Mouse (Mus musculus) CH12.LX (cell line): ENCODE results near the gene Cdh16. TPM values are rescaled to one million over a fixed set of nuclear protein-coding genes. Genes with fewer than 3 reads are reported as not detected.

Experiments used
- DNase-seq: peaks from one replicate; pipeline ENCODE4 v3.0.0-alpha.2; 2013; ENCODE audit errors: extremely low read depth
- H3K27ac ChIP-seq: 2 replicates; pipeline ENCODE4 v1.5.1; 2012; ENCODE audit warnings: low read depth, mild to moderate bottlenecking, control low read depth, moderate library complexity; ENCODE audit not compliant: insufficient read depth
- H3K27me3 ChIP-seq: replicated peaks from 2 replicates; pipeline ENCODE3; 2012; ENCODE audit warnings: inconsistent platforms
- H3K36me3 ChIP-seq, 2 experiments: replicated peaks in 1 of 2; 2 replicates each; pipeline versions ENCODE3 to v1.6.1; 2012; ENCODE audit warnings: inconsistent platforms in 1 of 2, low read length in 1 of 2, mild to moderate bottlenecking in 1 of 2, mixed read lengths in 1 of 2, moderate library complexity in 1 of 2; ENCODE audit not compliant: control insufficient read depth in 1 of 2, insufficient read depth in 1 of 2
- H3K4me1 ChIP-seq, 2 experiments: 2 replicates each; pipeline ENCODE4 v1.6.1; 2012; ENCODE audit warnings: inconsistent platforms in 1 of 2, moderate library complexity in 1 of 2; ENCODE audit not compliant: insufficient read depth in 2 of 2, control insufficient read depth in 1 of 2
- H3K4me2 ChIP-seq: 2 replicates; pipeline ENCODE4 v1.6.1; 2012; ENCODE audit warnings: low read depth, mild to moderate bottlenecking, control low read depth; ENCODE audit not compliant: poor library complexity, insufficient read depth, severe bottlenecking
- H3K4me3 ChIP-seq, 3 experiments: fragments of 150-350 bp in 1 of 3; sonication (generic) in 1 of 3; replicated peaks in 1 of 3; 2 replicates each; pipeline versions ENCODE3 to v1.5.1; 2011 to 2012; ENCODE audit warnings: low read depth in 2 of 3, low read length in 2 of 3, mild to moderate bottlenecking in 2 of 3, moderate library complexity in 2 of 3, control low read depth in 1 of 3, improper control_type of control experiment in 1 of 3, inconsistent platforms in 1 of 3, mixed read lengths in 1 of 3; ENCODE audit not compliant: poor library complexity in 1 of 3
- H3K79me2 ChIP-seq: replicated peaks from 2 replicates; pipeline ENCODE4 v1.6.1; 2012; ENCODE audit warnings: mild to moderate bottlenecking, moderate library complexity; ENCODE audit not compliant: control insufficient read depth, poor library complexity, insufficient read depth, severe bottlenecking; ENCODE audit errors: extremely low read depth
- H3K9ac ChIP-seq: 2 replicates; pipeline ENCODE4 v1.6.1; 2012; ENCODE audit warnings: low read depth, mild to moderate bottlenecking, control low read depth, moderate library complexity; ENCODE audit not compliant: insufficient read depth
- H3K9me3 ChIP-seq: replicated peaks from 2 replicates; pipeline ENCODE3; 2012; ENCODE audit warnings: low read length, inconsistent platforms, mixed read lengths
- BHLHE40 ChIP-seq: IDR thresholded peaks from 2 replicates; pipeline ENCODE4 v1.6.1; 2011; ENCODE audit warnings: mild to moderate bottlenecking, low read depth, low read length, improper control_type of control experiment
- CHD1 ChIP-seq: IDR thresholded peaks from 2 replicates; pipeline ENCODE4 v1.6.1; 2012; ENCODE audit warnings: low read depth, low read length, improper control_type of control experiment, inconsistent platforms
- KAT2A ChIP-seq: IDR thresholded peaks from 2 replicates; pipeline ENCODE4 v1.6.1; 2012; ENCODE audit warnings: low read length, improper control_type of control experiment, inconsistent platforms; ENCODE audit not compliant: insufficient replicate concordance
- MEF2A ChIP-seq: IDR thresholded peaks from 2 replicates; pipeline ENCODE4 v1.6.1; 2014; ENCODE audit warnings: low read depth, mild to moderate bottlenecking, inconsistent platforms, low read length, improper control_type of control experiment, borderline replicate concordance
- MYC ChIP-seq: IDR thresholded peaks from 2 replicates; pipeline ENCODE4 v1.6.1; 2011; ENCODE audit warnings: low read depth, mild to moderate bottlenecking, improper control_type of control experiment, low read length
- NELFE ChIP-seq: IDR thresholded peaks from 2 replicates; pipeline ENCODE4 v1.6.1; 2011; ENCODE audit warnings: low read depth, low read length, improper control_type of control experiment
- NRF1 ChIP-seq: IDR thresholded peaks from 2 replicates; pipeline ENCODE4 v1.6.1; 2014; ENCODE audit warnings: low read depth, mild to moderate bottlenecking, inconsistent platforms, low read length, improper control_type of control experiment, moderate library complexity
- PAX5 ChIP-seq: IDR thresholded peaks from 2 replicates; pipeline ENCODE4 v1.6.1; 2012; ENCODE audit warnings: low read length, inconsistent platforms, mixed read lengths
- POLR2A ChIP-seq: IDR thresholded peaks from 2 replicates; pipeline ENCODE4 v1.6.1; 2011; ENCODE audit warnings: low read depth, mild to moderate bottlenecking, improper control_type of control experiment, low read length
- POLR2AphosphoS2 ChIP-seq: IDR thresholded peaks from 2 replicates; pipeline ENCODE4 v1.6.1; 2011; ENCODE audit warnings: low read depth, low read length, improper control_type of control experiment
- SIN3A ChIP-seq: IDR thresholded peaks from 2 replicates; pipeline ENCODE4 v1.6.1; 2012; ENCODE audit warnings: low read length, improper control_type of control experiment, inconsistent platforms
- SMC3 ChIP-seq: IDR thresholded peaks from 2 replicates; pipeline ENCODE4 v1.6.1; 2011; ENCODE audit warnings: low read depth, low read length, improper control_type of control experiment
- TBP ChIP-seq: conservative IDR thresholded peaks from 2 replicates; pipeline ENCODE4 v1.6.1; 2011; ENCODE audit warnings: low read depth, low read length, improper control_type of control experiment
- UBTF ChIP-seq: IDR thresholded peaks from 2 replicates; pipeline ENCODE4 v1.6.1; 2012; ENCODE audit warnings: low read depth, mild to moderate bottlenecking, inconsistent platforms, low read length, improper control_type of control experiment, moderate library complexity
- USF1 ChIP-seq: IDR thresholded peaks from 2 replicates; pipeline ENCODE4 v1.6.1; 2014; ENCODE audit warnings: low read depth, mild to moderate bottlenecking, inconsistent platforms, low read length, improper control_type of control experiment
- ZC3H11A ChIP-seq: IDR thresholded peaks from 2 replicates; pipeline ENCODE4 v1.6.1; 2012; ENCODE audit warnings: low read depth, mild to moderate bottlenecking, inconsistent platforms, low read length, improper control_type of control experiment
- ZKSCAN1 ChIP-seq: IDR thresholded peaks from 2 replicates; pipeline ENCODE4 v1.6.1; 2012; ENCODE audit warnings: low read depth, inconsistent platforms, low read length, improper control_type of control experiment, borderline replicate concordance
- ZMIZ1 ChIP-seq: IDR thresholded peaks from 2 replicates; pipeline ENCODE4 v1.6.1; 2012; ENCODE audit warnings: low read depth, mild to moderate bottlenecking, inconsistent platforms, low read length, improper control_type of control experiment
- ZNF384 ChIP-seq: IDR thresholded peaks from 2 replicates; pipeline ENCODE4 v1.6.1; 2012; ENCODE audit warnings: low read depth, low read length, improper control_type of control experiment, inconsistent platforms
- dilution Hi-C: fragments of 300-500 bp; cut with MboI; formaldehyde crosslinking; loops from 2 replicates; pipeline ENCODE4 v1.14.3; 2020; ENCODE audit warnings: low sequenced_read_pairs; ENCODE audit not compliant: extremely low pct_unique_long_range_greater_than_20kb, extremely low pct_ligation_motif_present
- in situ Hi-C: fragments of 300-500 bp; cut with MboI; formaldehyde crosslinking; loops from 3 replicates; pipeline ENCODE4 v1.14.3; 2019; ENCODE audit warnings: low sequenced_read_pairs, low pct_ligation_motif_present, low pct_unique_long_range_greater_than_20kb, mixed read lengths
- polyA plus RNA-seq: library from polyadenylated mRNA; unstranded; fragments of >175 nt; gene quantifications from 2 replicates; pipeline ENCODE4 v1.2.1, GENCODE M21; 2012; ENCODE audit warnings: low read depth; ENCODE audit not compliant: insufficient read length
- total RNA-seq, 2 experiments: library from RNA; depleted of rRNA; stranded (reverse); fragments of 300-350 nt in 1 of 2; fragments of >200 nt in 1 of 2; gene quantifications; 2 replicates each; pipeline ENCODE4 v1.2.3; 2012 to 2014

Cdh16 gene
- total and polyA plus RNA-seq, 3 experiments = not detected

GRCm38 (mm10) chr8:104609222-104609621 lies 15.0 kb downstream of the Cdh16 start:
- Histone ChIP-seq H3K36me3 (no peaks in the 10 kb centered on the region), H3K27ac (no peak overlapping the region), H3K79me2 (no peaks in the 10 kb centered on the region), H3K27me3 (no peaks in the 10 kb centered on the region), H3K4me2 (no peak overlapping the region), H3K4me1 (peaks cover 6 to 46% of the 10 kb centered on the region in 2 experiments), H3K9me3 (no peaks in the 10 kb centered on the region), H3K4me3 (no peak overlapping the region), H3K9ac (no peak overlapping the region)
- in situ Hi-C loops (loop anchor here (5.0 to 10.0 kb wide), 2 partner anchors 33 to 136 kb away; partner anchors contain the start of gene Ciao2b), dilution Hi-C loops (no loop called here)
- TF ChIP-seq POLR2AphosphoS2 = no peak
- no peak for TF ChIP-seq POLR2A
- no peak for TF ChIP-seq ZC3H11A
- no peak for TF ChIP-seq USF1
- TF ChIP-seq KAT2A = no peak
- no peak for TF ChIP-seq MYC
- no peak for TF ChIP-seq TBP
- TF ChIP-seq NRF1 = no peak
- TF ChIP-seq BHLHE40 = no peak
- TF ChIP-seq UBTF = no peak
- no peak for TF ChIP-seq SMC3
- no peak for TF ChIP-seq PAX5
- no peak for TF ChIP-seq CHD1
- no peak for TF ChIP-seq NELFE
- no peak for DNase-seq

- Histone ChIP-seq H3K36me3 (no peaks in the 10 kb centered on the region), H3K79me2 (no peaks in the 10 kb centered on the region), H3K27me3 (no peaks in the 10 kb centered on the region), H3K4me1 (peaks cover 4 to 34% of the 10 kb centered on the region in 2 experiments), H3K27ac (no peak overlapping the region), H3K9ac (no peak overlapping the region), H3K4me3 (no peak overlapping the region), H3K9me3 (no peaks in the 10 kb centered on the region), H3K4me2 (no peak overlapping the region)
- DNase-seq = no peak
- dilution Hi-C loops = no loop called here
- TF ChIP-seq SIN3A (no peak), ZMIZ1 (no peak), ZKSCAN1 (no peak), ZNF384 (no peak), ZC3H11A (no peak), MEF2A (no peak)
- in situ Hi-C loops = loop anchor here (5.0 to 10.0 kb wide), 2 partner anchors 34 to 137 kb away; partner anchors contain the start of gene Ciao2b
Measured at GRCm38 (mm10) chr8:104607944-104608343, 16.3 kb downstream of the Cdh16 start.
